Mouse (Mus musculus) limb, embryonic 10.5 days (tissue): ENCODE measurements around the gene Epn2. TPM values are rescaled to one million over a fixed set of nuclear protein-coding genes. Genes with fewer than 3 reads are reported as not detected.

Experiments used
- DNase-seq: peaks from one replicate; pipeline ENCODE4 v3.0.0-alpha.2; 2017; ENCODE audit warnings: low spot score
- H3K27ac ChIP-seq: fragments of 300-500 bp; sonication (generic); 2 replicates; pipeline ENCODE4 v1.5.1; 2016; ENCODE audit warnings: mild to moderate bottlenecking
- H3K27me3 ChIP-seq: fragments of 300-500 bp; sonication (generic); 2 replicates; pipeline ENCODE4 v1.6.1; 2016; ENCODE audit warnings: low read depth, mild to moderate bottlenecking; ENCODE audit not compliant: poor library complexity, severe bottlenecking
- H3K36me3 ChIP-seq: fragments of 300-500 bp; sonication (generic); 2 replicates; pipeline ENCODE4 v1.6.1; 2016; ENCODE audit warnings: mild to moderate bottlenecking, moderate library complexity
- H3K4me1 ChIP-seq: fragments of 300-500 bp; sonication (generic); 2 replicates; pipeline ENCODE4 v1.6.1; 2016
- H3K4me3 ChIP-seq: fragments of 300-500 bp; sonication (generic); 2 replicates; pipeline ENCODE4 v1.5.1; 2016; ENCODE audit warnings: mild to moderate bottlenecking, moderate library complexity
- H3K9me3 ChIP-seq: fragments of 300-500 bp; sonication (generic); replicated peaks from 2 replicates; pipeline ENCODE4 v1.6.1; 2016; ENCODE audit warnings: mild to moderate bottlenecking
- WGBS: fragments of 180-500 bp; shearing (Covaris S2); methylation state at CpG from one replicate; pipeline ENCODE4 v1.1.7; 2016; 5-methylcytosine and 5-hydroxymethylcytosine counted together
- polyA plus RNA-seq: library from polyadenylated mRNA; unstranded; fragments of >200 nt; fragmentation: Nextera tagmentation; extraction: Ambion mirVana; gene quantifications from 2 replicates; pipeline ENCODE4 v1.2.1, GENCODE M21; 2016

Gene Epn2
- polyA plus RNA-seq, 1 experiment from 2014 or later: 24.1 TPM

DNA sequence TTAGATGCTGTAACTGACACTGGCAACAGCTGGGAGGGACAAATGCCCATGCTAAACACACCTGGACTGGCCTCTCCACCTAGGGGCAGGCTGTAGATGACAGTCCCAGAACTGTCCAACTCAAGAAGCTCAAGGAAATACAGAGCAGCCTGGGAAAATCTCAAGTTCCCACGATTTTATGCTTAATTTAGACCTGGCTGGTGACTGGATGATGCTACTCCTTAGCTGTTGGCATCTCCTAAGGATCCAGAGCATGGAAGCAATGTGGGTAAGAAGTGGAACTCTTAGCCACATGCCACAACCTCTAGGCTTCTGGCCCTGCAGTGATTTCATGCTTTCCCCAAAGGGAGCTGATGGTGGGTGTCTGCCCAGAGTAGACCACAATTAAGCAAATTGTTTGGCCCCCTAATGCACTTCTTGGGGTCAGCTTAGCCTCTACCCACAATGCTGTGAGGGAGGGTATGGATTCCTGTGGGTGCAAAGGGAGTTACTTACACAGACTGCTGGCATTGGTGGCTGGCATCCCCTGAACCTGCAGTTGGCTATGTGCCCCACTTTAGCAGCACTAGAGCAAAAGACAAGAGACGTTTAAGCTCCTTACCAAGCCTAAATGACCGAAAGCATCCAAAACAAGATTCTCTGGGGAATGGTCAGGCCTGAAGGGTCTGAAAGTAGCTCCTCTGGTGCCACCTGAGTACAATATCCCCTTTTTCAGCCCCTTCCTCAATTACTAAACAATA, 26.3 kb downstream of the Epn2 start:
- DNase-seq: no peak
- H3K27me3 ChIP-seq: no peaks in the 10 kb centered on the region
- no peaks in the 10 kb centered on the region for H3K9me3 ChIP-seq
- H3K4me3 ChIP-seq: no peak overlapping the region
- H3K4me1 ChIP-seq: no peaks in the 10 kb centered on the region
- H3K36me3 ChIP-seq: no peaks in the 10 kb centered on the region
- WGBS: 84% methylated on average over 3 of the region's 3 CpGs
- H3K27ac ChIP-seq: no peak overlapping the region

DNA sequence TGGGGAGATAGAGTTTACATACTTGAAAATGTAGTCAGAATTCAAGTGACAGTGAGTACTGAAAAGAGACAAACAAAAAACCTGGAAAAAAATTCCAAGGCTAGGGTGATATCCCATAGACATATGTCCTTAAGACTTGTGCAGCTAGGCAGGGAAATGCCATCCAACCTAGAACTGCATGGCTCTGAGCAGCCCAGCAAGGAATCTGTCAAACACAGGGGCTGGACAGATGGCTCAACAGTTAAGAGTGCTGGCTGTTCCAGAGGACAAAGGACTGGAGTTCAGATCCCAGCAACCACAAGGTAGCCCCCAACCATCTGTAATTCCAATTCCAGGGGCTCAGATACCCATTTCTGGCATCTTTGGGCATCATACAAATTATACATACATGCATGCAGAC, 28.9 kb downstream of the Epn2 start:
- no peak for DNase-seq
- Histone ChIP-seq H3K27ac (no peak overlapping the region), H3K4me3 (no peak overlapping the region), H3K9me3 (no peaks in the 10 kb centered on the region), H3K27me3 (no peaks in the 10 kb centered on the region), H3K36me3 (peaks cover 12% of the 10 kb centered on the region), H3K4me1 (no peaks in the 10 kb centered on the region)

DNA sequence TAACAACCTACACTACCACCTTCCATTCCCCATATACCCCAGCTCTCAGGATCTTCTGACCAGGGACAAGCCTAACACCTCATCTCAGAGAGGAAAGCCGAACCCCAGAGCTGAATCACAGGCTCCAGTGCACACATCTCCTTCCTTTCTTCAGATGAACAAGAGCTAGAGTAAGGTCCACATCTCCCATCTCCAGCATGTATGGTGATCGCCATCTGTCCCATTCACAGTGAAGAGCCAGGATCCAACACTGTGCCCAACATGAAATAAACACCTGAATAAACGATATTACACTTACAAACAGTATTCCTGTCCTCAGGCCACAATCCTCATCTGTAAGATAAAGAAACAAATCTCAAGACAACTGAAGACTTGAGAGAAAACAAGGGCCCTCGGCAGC, 31.8 kb downstream of the Epn2 start:
- H3K36me3 ChIP-seq: peaks cover 25% of the 10 kb centered on the region
- no peak overlapping the region for H3K4me3 ChIP-seq
- no peaks in the 10 kb centered on the region for H3K4me1 ChIP-seq
- H3K27me3 ChIP-seq: no peaks in the 10 kb centered on the region
- DNase-seq: no peak
- H3K27ac ChIP-seq: no peak overlapping the region
- WGBS: 84% methylated on average over 4 of the region's 4 CpGs
- no peaks in the 10 kb centered on the region for H3K9me3 ChIP-seq

DNA sequence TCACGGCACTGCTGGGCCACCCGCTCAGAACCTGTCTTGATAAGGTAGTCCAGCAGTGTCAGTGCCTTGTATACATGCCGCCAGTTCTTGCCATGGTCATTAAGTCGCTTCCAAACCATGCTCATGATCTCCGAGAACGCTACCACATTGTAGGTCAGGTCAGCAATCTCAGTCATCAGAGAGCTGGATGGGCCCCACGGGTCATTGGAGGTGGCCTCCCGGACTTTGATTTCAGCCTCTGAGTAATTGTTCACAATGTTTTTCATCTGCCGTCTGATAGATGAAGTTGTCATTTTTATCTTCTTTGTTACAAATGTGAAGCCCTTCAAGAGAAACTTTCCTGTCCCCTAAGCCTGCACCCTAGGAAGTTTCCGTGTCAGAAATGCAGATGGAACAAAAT, 33.0 kb downstream of the Epn2 start:
- WGBS: 92% methylated on average over 10 of the region's 10 CpGs
- DNase-seq: no peak
- Histone ChIP-seq H3K4me1 (no peaks in the 10 kb centered on the region), H3K4me3 (no peak overlapping the region), H3K36me3 (peaks cover 31% of the 10 kb centered on the region), H3K27me3 (no peaks in the 10 kb centered on the region), H3K9me3 (no peaks in the 10 kb centered on the region), H3K27ac (no peak overlapping the region)

DNA sequence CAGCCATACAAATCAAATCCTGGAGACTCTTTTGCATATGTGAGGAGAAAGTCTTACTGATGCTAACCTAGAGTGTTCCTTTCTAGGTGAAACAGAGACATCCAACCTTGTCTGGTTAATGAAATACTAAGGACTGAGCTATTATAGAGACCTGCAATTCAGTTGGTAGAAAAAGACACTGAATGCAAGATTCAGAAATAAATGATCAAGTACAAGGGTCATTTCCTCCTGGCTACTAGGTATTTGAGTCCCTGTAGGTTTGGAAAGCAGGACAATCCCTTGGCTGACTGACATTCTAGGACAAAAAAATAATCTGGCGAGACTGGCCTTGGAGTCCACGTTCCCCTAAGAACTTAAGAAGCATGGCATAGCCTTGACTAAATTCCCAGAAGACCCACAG, 33.9 kb downstream of the Epn2 start:
- Histone ChIP-seq H3K4me1 (no peaks in the 10 kb centered on the region), H3K27ac (no peak overlapping the region), H3K36me3 (peaks cover 31% of the 10 kb centered on the region), H3K27me3 (no peaks in the 10 kb centered on the region), H3K4me3 (no peak overlapping the region), H3K9me3 (no peaks in the 10 kb centered on the region)
- DNase-seq: no peak
- WGBS: 97% methylated on average over 2 of the region's 2 CpGs

DNA sequence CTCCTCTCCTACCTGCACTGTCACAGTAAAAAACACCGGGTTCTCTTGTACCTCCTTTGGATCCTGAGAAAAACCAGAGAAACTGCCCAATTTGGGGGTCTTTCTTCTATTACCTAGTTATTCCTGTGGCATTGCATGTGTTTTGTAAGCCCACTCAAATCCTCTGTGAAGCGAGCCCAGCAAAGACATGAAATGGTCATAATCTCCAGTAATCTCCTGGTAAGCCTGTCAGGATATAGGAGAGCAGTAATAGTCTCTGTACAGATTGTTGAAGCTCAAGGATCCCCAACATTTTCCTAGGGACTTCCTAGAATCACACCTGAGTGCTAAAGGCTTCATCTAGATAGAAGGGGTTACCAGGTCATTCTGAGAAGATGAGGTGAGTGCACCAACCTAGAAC, 38.4 kb downstream of the Epn2 start:
- peaks cover 43% of the 10 kb centered on the region for H3K36me3 ChIP-seq

DNA sequence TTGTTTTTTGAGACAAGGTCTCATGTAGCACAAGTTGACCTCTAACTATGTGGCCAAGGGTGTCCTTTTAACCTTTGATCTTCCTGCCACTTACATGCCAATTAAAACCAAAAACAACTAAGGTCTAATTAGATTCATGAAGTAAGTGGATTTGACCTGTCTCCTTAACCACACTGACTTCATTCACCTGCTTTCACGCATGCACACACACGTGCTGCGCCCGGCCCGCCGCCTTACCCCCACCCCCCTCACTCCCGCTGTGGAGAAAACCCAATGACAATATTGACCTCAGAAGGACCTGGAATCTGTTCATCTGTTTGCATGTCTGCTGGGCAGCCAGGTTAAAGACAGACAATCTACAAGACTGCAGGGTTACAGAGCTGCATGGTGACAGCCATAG, 38.8 kb downstream of the Epn2 start:
- no peak overlapping the region for H3K27ac ChIP-seq
- H3K4me3 ChIP-seq: no peak overlapping the region
- no peaks in the 10 kb centered on the region for H3K9me3 ChIP-seq
- no peaks in the 10 kb centered on the region for H3K4me1 ChIP-seq
- H3K36me3 ChIP-seq: peaks cover 38% of the 10 kb centered on the region
- no peak for DNase-seq
- no peaks in the 10 kb centered on the region for H3K27me3 ChIP-seq
- WGBS: 84% methylated on average over 7 of the region's 7 CpGs

More for the DNA sequence above, 38.4 kb downstream of the Epn2 start:
- 89% methylated on average over 2 of the region's 2 CpGs for WGBS
- Histone ChIP-seq H3K4me3 (no peak overlapping the region), H3K9me3 (no peaks in the 10 kb centered on the region), H3K27ac (no peak overlapping the region), H3K27me3 (no peaks in the 10 kb centered on the region), H3K4me1 (no peaks in the 10 kb centered on the region)
- no peak for DNase-seq

DNA sequence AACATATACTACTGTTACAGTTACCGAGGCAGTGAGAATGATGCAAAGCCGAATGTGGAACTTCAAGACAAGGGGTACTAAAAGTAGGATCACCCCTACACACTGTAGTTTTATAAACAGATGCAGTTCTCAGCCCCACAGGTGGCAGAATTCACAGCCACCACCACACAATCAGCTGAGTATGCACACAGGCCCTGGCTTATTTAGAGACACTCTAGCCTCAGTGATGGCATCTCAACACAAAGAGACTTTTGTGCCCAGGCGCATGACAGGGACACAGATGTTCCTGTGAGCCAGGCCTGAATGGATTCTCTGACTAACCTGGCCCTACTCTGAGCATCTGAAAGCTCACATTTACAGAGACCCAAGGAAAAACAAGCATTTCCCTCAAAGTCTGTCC, 42.1 kb downstream of the Epn2 start:
- no peak overlapping the region for H3K27ac ChIP-seq
- WGBS: 92% methylated on average over 3 of the region's 3 CpGs
- no peak overlapping the region for H3K4me3 ChIP-seq
- no peaks in the 10 kb centered on the region for H3K27me3 ChIP-seq
- peaks cover 33% of the 10 kb centered on the region for H3K36me3 ChIP-seq
- H3K4me1 ChIP-seq: no peaks in the 10 kb centered on the region
- no peak for DNase-seq
- H3K9me3 ChIP-seq: no peaks in the 10 kb centered on the region

DNA sequence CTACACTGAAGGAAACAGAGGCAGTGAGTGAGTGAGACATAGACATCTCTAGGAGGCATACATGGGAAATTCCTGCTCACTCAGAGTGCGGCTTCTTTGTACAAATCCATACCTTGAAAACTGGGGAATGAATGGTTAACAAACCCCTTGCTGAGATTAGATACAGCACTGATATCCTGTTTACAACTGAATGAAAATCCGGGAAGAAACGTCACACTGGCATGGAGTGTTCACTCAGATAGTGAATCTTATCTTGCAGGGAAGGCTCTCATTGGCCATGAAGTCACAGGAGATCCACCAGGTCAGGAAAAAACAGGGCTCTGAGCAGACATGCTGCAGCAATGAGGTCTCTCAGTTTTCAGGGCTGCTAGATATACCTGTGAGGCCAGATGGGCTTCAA, 42.5 kb downstream of the Epn2 start:
- Histone ChIP-seq H3K36me3 (peaks cover 36% of the 10 kb centered on the region), H3K4me3 (no peak overlapping the region), H3K4me1 (no peaks in the 10 kb centered on the region), H3K9me3 (no peaks in the 10 kb centered on the region), H3K27me3 (no peaks in the 10 kb centered on the region), H3K27ac (no peak overlapping the region)
- no peak for DNase-seq
- 82% methylated on average over 3 of the region's 3 CpGs for WGBS

DNA sequence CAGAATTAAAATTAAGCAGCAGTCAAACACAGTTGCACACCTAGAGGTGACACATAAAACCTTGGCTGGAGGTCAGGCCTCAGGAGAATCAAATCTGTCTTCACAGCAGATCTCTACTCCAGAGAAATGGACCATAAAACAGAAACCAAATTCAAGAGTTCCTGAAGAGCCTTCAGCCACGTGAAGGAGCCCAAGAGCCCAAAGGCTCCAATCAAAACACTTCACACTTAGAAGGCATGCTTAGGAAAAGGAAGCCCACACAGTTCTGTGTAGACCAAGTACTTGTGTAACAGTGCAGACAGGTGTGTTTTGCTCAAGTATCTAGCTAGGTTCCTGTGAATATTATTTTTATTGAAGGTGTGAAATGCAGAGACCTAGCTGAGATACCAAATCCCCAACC, 44.0 kb downstream of the Epn2 start:
- H3K4me3 ChIP-seq: no peak overlapping the region
- H3K4me1 ChIP-seq: no peaks in the 10 kb centered on the region
- H3K27me3 ChIP-seq: no peaks in the 10 kb centered on the region
- 73% methylated on average over 1 of the region's 1 CpGs for WGBS
- no peak overlapping the region for H3K27ac ChIP-seq
- DNase-seq: no peak
- peaks cover 39% of the 10 kb centered on the region for H3K36me3 ChIP-seq
- H3K9me3 ChIP-seq: no peaks in the 10 kb centered on the region

DNA sequence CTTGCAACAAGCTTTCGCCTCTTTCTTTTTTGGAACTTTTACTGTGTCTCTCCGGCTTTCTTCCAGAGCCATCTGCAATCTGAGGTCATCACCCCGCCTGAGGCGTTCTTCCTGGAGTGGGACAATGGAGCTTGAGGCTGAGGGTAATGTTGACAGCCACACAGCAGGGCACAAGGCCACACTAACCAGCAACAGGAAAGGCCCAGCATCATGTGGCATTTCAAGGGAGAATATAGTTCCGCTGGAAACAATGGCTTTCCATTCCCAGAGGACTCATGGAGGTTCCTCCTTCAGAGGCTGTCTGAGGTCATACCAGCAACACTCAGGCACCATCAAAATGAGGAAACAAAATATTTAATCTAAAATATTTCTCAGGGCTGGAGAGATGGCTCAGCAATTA, 45.9 kb downstream of the Epn2 start:
- WGBS: 83% methylated on average over 5 of the region's 5 CpGs
- DNase-seq: no peak
- peaks cover 36% of the 10 kb centered on the region for H3K36me3 ChIP-seq
- no peaks in the 10 kb centered on the region for H3K9me3 ChIP-seq
- no peaks in the 10 kb centered on the region for H3K27me3 ChIP-seq
- no peak overlapping the region for H3K27ac ChIP-seq
- no peak overlapping the region for H3K4me3 ChIP-seq
- H3K4me1 ChIP-seq: no peaks in the 10 kb centered on the region

DNA sequence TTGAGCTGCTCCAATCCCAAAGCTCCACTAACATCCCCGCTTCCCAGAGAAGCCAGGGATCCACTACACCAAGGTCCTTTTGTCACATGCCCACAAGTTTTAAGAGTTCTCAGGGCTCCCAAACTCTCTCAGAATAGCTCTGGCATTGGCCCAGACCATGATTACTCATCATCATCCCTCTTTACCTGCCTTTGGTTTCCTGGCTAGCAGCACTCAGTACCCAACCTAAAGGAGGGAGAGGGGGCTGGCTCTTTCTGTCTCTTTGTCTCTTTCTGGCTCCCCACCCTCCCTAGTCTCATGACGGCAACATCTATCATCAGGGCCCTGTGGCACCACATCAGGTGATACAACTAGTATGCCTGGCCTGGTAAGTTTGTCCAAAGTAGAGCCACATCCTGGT, 46.7 kb downstream of the Epn2 start:
- H3K4me1 ChIP-seq: no peaks in the 10 kb centered on the region
- no peak for DNase-seq
- no peak overlapping the region for H3K4me3 ChIP-seq
- H3K27ac ChIP-seq: no peak overlapping the region
- no peaks in the 10 kb centered on the region for H3K9me3 ChIP-seq
- peaks cover 32% of the 10 kb centered on the region for H3K36me3 ChIP-seq
- WGBS: 93% methylated on average over 2 of the region's 2 CpGs
- no peaks in the 10 kb centered on the region for H3K27me3 ChIP-seq

DNA sequence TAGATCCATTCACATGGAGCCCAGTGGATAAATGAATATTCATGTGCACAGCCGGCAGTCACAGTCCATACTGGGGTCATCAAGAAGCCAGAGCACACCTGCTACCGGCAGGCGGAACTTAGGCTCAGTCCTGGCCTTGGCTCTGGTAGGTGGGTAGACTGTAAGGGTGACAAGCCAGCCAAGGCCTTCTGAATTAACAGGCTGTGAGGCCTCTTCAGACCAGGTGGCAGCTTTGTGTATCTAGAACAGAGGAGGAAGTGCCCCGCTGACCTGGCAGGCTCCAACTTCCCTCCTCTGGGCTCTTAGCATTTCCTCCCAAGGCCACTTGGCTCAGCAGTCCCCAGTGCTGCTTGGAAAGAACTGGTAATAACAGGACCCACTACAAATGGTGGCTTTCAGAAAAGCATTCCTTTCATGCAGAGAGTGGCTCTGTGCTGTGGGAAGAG, 50.2 kb downstream of the Epn2 start:
- no peak overlapping the region for H3K27ac ChIP-seq
- H3K36me3 ChIP-seq: peaks cover 29% of the 10 kb centered on the region
- DNase-seq: no peak
- H3K27me3 ChIP-seq: no peaks in the 10 kb centered on the region
- 64% methylated on average over 4 of the region's 4 CpGs for WGBS
- no peaks in the 10 kb centered on the region for H3K9me3 ChIP-seq
- H3K4me1 ChIP-seq: no peaks in the 10 kb centered on the region
- no peak overlapping the region for H3K4me3 ChIP-seq

DNA sequence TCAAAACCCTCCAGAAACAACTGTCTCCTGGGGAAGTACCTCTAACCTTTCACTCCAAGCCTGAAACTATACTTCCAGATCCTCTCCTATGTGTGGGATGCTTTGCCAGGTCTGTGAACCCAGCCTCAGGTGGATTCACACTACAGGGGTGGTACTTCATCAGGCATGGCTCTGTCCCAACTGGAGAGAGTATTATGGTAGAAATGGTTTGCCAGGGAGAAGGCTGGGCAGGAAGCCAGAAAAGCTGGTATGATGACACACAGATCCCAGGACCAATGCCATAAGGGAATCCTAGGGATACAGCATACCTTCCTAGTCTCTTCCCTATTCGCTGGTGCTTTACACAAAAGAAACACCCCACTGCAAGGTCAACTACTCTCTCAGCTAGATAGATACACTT, 52.6 kb downstream of the Epn2 start:
- WGBS: 94% methylated on average over 1 of the region's 1 CpGs
- no peaks in the 10 kb centered on the region for H3K27me3 ChIP-seq
- H3K36me3 ChIP-seq: peaks cover 27% of the 10 kb centered on the region
- no peak for DNase-seq
- no peak overlapping the region for H3K4me3 ChIP-seq
- no peaks in the 10 kb centered on the region for H3K4me1 ChIP-seq
- H3K9me3 ChIP-seq: no peaks in the 10 kb centered on the region
- no peak overlapping the region for H3K27ac ChIP-seq
